Mouse (Mus musculus) cerebellum, adult 9-11 months (tissue): ENCODE data around the gene Spata2.
A peak's percentile ranks its signal among the peaks of the same experiment; 100 is the strongest.

ENCODE experiments used
- DNase-seq: peaks from one replicate; pipeline ENCODE4 v3.0.0; 2022

Spata2 gene

GRCm38 (mm10) chr2:167492713-167493636 lies at the start of gene Spata2:
Spata2 (minus strand) TSS chr2:167492887.
- DNase-seq: peak; percentile 94

- no peak for DNase-seq
Measured at GRCm38 (mm10) chr2:167542361-167542760, 49.7 kb upstream of the Spata2 start.

GRCm38 (mm10) chr2:167541761-167542160 lies 49.1 kb upstream of the Spata2 start:
- no peak for DNase-seq

DNA sequence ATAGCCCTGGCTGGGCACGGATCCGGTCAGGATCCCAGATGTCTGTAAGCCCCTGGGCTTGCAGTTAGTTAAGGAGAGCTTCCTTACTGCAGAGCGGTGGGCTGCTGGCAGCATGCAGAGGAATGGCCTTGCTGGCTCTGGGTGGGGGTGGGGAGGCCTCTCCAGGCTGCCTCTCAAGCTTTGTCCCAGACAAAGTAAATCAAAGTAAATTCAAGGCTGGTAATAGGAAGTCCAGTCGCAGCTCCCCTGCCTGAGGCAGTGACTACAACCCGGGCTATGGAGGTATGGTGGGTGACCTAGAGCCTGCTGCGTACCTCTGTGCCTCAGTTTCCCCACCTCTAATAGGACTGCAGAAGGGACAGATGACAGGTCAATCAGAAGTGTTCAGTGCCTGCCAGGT lies 48.6 kb upstream of the Spata2 start:
- no peak for DNase-seq

DNA sequence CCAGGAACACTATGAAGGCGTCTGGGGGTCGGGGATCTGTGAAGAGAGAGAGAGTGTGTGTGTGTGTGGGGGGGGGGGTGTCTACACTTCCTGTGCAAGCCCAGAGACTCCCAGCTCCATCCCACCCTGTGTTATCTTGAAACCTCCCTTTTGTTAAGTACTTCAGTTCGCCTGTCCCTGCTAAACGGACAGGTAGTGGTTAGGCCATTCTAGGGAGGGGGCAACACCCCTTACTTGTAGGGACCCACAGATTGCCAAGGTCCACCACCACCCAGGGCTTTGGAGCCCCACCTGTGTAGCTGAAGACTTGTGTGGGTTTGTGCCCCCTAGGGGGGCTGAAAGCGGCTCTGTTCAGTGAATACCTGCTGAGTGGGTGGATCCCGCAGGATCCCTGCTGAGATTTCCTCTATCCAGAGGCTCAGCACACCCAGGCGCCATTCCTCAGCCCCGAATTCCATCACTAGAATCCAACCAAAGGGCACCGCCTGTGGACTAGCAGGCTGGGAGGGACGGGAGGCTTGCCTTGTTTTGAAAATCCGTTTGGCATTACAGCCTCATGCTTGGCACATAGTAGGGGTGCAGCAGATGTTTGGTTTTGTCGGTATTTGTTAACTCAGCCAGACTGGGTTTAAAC lies 47.9 kb upstream of the Spata2 start:
- no peak for DNase-seq

DNA sequence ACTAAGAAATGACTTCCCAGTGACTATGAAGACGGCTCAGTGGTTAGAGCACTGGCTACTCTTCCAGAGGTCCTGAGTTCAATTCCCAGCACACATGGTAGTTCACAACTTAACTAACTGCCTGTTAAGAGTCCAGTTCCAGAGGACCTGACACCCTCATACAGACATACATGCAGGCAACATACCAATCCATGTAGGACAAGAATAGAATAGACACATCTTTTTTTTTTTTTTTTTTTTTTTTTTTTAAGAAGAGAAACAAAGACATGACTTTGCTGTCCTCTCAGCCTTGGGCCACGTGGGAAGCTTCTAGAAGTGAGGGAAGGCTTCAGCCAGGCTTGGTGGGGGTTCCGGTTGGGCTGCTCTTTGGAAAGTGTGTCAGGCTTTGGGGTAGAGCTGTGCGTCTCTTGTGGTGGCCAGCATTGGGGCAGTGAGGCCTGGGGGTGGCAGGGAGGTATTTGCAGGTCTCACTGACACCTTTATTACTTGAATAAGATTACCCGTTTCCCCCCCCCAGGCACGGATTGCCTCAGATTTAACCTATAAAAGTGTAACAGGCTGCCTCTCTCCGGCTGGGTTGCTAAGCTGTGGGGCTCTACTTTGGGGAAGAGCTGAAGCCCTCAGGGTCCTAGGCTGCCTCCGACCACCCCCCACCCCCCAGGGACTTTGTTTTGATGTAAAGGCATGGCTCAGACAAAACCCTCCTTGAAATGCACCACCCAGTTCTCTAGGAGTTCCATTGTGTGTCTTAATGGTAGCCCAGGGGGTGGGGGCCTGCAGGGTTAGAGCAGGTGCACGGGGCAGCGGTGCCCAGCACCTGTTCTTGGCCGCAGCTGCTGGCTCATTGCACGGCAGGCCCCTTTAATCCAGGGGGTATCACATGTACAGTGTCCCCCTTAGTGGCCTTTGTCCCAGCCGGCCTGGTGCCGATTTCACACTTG lies 47.1 kb upstream of the Spata2 start:
- no peak for DNase-seq

GRCm38 (mm10) chr2:167538671-167539306 lies 46.1 kb upstream of the Spata2 start:
- peak; percentile 30 for DNase-seq

DNA sequence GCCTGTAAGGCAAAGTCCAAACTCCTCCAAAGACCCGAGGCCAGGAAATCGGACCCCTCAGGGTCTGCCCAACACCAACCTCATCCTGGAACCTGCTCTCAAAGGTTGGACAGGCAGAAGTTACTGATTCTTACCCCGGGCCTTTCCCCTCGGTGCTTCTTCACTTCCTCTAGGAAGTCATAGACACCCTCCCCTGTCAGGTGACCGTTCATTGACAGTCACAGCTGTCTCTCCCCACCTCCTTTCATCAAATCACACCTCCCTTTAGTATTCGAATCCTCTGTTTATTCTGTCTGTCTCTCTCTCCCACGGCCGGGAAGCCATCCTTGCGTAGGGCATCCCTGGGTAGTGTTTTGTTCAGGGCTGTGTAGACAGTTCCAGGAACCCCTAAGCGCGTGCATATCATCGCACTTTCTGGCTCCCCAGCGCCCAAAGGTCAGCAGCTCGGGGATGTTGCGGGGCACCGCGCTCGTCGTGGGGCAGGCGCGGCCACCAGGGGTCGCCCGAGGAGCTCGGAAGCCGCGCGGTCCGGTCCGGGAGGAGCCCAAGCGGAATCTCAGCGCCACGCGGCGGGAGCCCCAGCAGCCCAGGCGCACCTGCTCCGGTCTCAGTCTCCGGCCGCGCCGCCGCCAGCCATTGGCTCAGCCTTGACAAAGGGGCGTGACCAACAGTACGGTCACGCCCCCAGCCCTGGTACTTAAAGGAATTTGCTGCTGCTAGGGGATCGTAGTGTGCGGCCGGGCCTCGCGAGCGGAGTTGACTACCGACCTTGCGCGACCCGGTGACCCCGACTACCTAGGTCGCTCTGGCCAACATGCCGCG lies 45.0 kb upstream of the Spata2 start, which contains the start of gene Snai1:
Gene Snai1, plus strand, starts transcription at position 720 of the 822 bp plus-strand sequence.
- DNase-seq: peak; percentile 90

DNA sequence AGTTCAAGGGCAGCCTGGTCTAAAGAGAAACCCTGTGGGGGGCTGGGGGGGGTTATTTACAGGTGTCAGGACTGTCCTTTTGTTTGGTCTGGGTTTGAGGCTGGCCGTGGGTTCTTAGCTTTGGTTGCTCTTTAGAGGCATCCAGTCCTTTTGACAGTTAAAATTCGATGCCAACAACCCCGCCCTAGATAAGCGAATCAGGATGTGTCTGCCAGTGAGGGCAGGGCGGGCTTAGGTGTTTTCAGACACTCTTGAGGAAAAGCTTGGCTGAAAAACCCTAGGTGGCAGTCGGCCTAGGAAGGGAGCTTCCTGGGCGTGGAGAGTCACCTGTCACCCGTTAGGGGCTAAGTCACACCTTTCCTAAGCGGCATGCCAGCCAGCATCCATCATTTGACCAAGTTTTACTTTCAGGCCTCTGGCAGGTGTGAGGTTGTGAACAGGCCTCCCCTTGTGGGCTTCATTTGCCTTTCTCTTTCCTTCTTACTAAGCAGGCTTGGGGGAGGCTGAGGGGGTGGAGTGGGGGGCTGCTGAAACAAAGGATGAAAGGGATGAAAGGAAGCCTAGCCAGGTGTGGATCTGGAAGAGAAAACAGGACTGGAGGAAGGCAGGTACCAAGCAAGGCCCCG lies 43.7 kb upstream of the Spata2 start:
- no peak for DNase-seq

GRCm38 (mm10) chr2:167533880-167534279 lies 41.2 kb upstream of the Spata2 start:
- DNase-seq: no peak

DNA sequence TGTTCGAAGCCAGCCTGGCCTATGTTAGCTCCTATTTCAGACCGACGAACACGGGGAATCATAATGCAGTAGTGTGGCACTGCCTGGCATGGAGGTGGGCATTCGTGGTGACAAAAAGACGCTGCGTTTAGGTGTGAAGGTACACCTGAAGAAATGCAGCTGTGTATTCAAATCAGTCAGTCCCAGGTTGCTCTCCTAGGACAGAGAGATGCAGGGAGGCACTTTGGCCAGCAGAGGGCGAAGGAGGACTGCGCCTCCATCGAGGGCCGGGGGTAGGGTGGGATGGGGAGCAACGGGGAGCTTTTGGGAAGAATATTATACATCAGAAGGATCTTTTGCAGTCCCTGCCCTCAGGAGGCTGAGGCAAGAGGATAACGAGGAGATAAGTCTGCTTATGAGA lies 39.4 kb upstream of the Spata2 start:
- no peak for DNase-seq

- DNase-seq: no peak
Measured at GRCm38 (mm10) chr2:167530536-167530935, 37.8 kb upstream of the Spata2 start.

- no peak for DNase-seq
Measured at GRCm38 (mm10) chr2:167529935-167530513, 37.3 kb upstream of the Spata2 start.

GRCm38 (mm10) chr2:167528278-167528677 lies 35.6 kb upstream of the Spata2 start:
- no peak for DNase-seq

DNA sequence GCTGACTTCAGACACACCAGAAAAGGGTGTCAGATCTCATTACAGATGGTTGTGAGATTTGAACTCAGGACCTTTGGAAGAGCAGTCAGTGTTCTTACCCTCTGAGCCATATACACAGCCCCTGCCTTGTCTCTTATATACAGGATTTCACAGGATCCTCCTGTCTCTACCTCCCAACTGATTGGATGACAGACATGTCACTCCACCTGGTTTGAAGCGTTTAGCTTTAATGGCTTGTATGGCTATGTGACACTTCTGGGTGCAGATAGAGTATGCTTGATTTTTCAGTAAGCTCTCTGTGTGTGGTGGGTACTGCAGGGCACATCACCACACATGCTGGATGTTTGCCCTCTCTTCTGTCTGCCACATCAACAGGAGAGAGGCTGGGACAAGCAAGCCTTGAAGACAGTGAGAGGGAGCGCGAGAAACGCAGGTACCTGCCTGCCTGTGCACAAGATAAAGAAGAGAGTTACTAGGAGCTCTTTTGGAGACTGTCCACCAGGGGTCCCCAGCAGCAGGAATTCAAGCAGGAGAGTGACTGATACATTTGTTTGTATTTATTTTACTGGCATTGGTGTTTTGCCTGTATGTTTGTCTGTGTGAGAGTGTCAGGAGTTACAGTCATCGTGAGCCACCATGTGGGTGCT lies 27.0 kb upstream of the Spata2 start:
- no peak for DNase-seq

DNA sequence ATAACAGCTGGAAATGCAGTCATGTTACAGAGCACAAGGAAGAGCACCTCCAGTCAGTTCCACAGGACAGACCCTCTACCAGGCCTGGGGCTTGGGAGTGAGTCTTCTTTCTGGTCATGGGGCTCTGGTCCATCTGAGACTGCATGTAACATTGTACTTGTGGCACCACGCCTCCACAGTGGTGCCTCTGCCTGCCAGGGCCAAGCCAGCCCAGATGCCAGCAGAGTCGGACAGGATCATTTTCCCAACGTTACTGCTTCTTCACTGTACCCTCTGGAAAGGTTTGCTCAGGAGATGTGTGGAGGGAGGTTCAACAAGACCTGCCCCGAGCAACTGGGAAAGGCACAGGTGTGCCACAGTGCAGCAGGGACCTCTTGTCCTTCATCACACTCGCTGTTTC lies 23.0 kb upstream of the Spata2 start:
- DNase-seq: no peak

- peak; percentile 26 for DNase-seq
Measured at GRCm38 (mm10) chr2:167514641-167515040, 22.0 kb upstream of the Spata2 start.

- peak; percentile 25 for DNase-seq
Measured at GRCm38 (mm10) chr2:167512970-167513369, 20.3 kb upstream of the Spata2 start.

GRCm38 (mm10) chr2:167512365-167512764 lies 19.7 kb upstream of the Spata2 start:
- DNase-seq: peak; percentile 41

DNA sequence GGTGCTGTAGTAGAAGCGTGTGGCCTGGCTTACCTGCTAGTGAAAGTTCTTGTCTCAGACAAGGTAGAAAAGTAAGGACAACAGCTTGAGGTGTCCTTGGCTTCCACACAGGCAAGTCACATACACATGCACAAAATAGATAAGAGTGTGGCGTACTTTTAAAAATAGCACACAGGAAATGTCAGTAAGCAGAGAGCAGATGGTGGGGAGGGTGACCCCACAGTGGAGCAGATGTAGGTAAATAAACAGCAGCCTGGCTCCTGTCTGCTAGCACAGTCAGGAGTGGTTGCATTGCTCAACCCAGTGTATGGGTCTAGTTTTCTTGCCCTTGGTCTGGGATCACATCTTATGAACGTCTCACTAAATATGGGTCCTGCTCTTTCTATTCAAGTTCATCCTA lies 17.8 kb upstream of the Spata2 start:
- peak; percentile 5 for DNase-seq
